Mouse (Mus musculus) 3T3-L1 (cell line): ENCODE data around the gene Coa6.

ENCODE experiments used
- DNase-seq: peaks from one replicate; pipeline ENCODE4 v3.0.0-alpha.2; 2015; ENCODE audit warnings: low read depth, low spot score

Gene Coa6

GRCm38 (mm10) chr8:126422174-126422919, at the start of gene Coa6:
Gene Coa6 (plus strand): TSS chr8:126422515.
- DNase-seq = peak; percentile 98

- DNase-seq = no peak
These were observed 42.7 kb upstream of the Coa6 start for GRCm38 (mm10) chr8:126379580-126379979.

GRCm38 (mm10) chr8:126380141-126380540, 42.2 kb upstream of the Coa6 start:
- no peak for DNase-seq

- no peak for DNase-seq
These were observed 41.0 kb upstream of the Coa6 start for GRCm38 (mm10) chr8:126381299-126381698.

GRCm38 (mm10) chr8:126382216-126382615, 40.1 kb upstream of the Coa6 start:
- DNase-seq = no peak

GRCm38 (mm10) chr8:126382749-126383148, 39.6 kb upstream of the Coa6 start:
- peak; percentile 44 for DNase-seq

- DNase-seq = peak; percentile 36
These were observed 34.7 kb upstream of the Coa6 start for GRCm38 (mm10) chr8:126387566-126387965.

- no peak for DNase-seq
These were observed 30.8 kb upstream of the Coa6 start for GRCm38 (mm10) chr8:126391541-126391940.

- DNase-seq = no peak
These were observed 26.9 kb upstream of the Coa6 start for GRCm38 (mm10) chr8:126395386-126395785.

- DNase-seq = no peak
These were observed 26.4 kb upstream of the Coa6 start for GRCm38 (mm10) chr8:126395917-126396316.

- peak; percentile 9 for DNase-seq
These were observed 24.0 kb upstream of the Coa6 start for GRCm38 (mm10) chr8:126398349-126398748.

GRCm38 (mm10) chr8:126404550-126404949, 17.8 kb upstream of the Coa6 start:
- DNase-seq = peak; percentile 54

- no peak for DNase-seq
These were observed 17.3 kb upstream of the Coa6 start for GRCm38 (mm10) chr8:126405030-126405429.

- no peak for DNase-seq
These were observed 1.5 kb upstream of the Coa6 start for GRCm38 (mm10) chr8:126420834-126421233.

- DNase-seq = peak; percentile 70
These were observed 595 bp downstream of the Coa6 start for GRCm38 (mm10) chr8:126422920-126423300.

- no peak for DNase-seq
These were observed 1.8 kb downstream of the Coa6 start for GRCm38 (mm10) chr8:126424163-126424562.

GRCm38 (mm10) chr8:126424946-126425345, 2.6 kb downstream of the Coa6 start:
- no peak for DNase-seq

GRCm38 (mm10) chr8:126429635-126430034, 7.3 kb downstream of the Coa6 start:
- DNase-seq = no peak

- peak; percentile 50 for DNase-seq
These were observed 11.5 kb downstream of the Coa6 start for GRCm38 (mm10) chr8:126433827-126434226.

GRCm38 (mm10) chr8:126438937-126439336, 16.6 kb downstream of the Coa6 start:
- DNase-seq = no peak

GRCm38 (mm10) chr8:126451158-126451557, 28.8 kb downstream of the Coa6 start:
- no peak for DNase-seq

- DNase-seq = no peak
These were observed 33.1 kb downstream of the Coa6 start for GRCm38 (mm10) chr8:126455383-126455782.

- DNase-seq = peak; percentile 29
These were observed 38.0 kb downstream of the Coa6 start for GRCm38 (mm10) chr8:126460274-126460673.

- DNase-seq = no peak
These were observed 39.4 kb downstream of the Coa6 start for GRCm38 (mm10) chr8:126461735-126462134.
